Mouse (Mus musculus): ENCODE results near the gene Dld.

The Dld gene

GRCm38 (mm10) chr12:31320817-31321216 is 30.4 kb downstream of the Dld start:
- DNase-seq (ENCODE audit: low spot score): no peak

GRCm38 (mm10) chr12:31318409-31318963 is 32.8 kb downstream of the Dld start:
- peak; percentile 14 for DNase-seq (ENCODE audit: low spot score)

- no peak for DNase-seq (ENCODE audit: low spot score)
Observed at GRCm38 (mm10) chr12:31317670-31318408, 33.4 kb downstream of the Dld start.

GRCm38 (mm10) chr12:31315961-31316360 is 35.3 kb downstream of the Dld start:
- no peak for DNase-seq (ENCODE audit: low spot score)

GRCm38 (mm10) chr12:31314310-31314709 is 36.9 kb downstream of the Dld start:
- no peak for DNase-seq (ENCODE audit: low spot score)

- DNase-seq (ENCODE audit: low spot score): no peak
Observed at GRCm38 (mm10) chr12:31313136-31313535, 38.1 kb downstream of the Dld start.

GRCm38 (mm10) chr12:31312281-31312680 is 39.0 kb downstream of the Dld start:
- DNase-seq (ENCODE audit: low spot score): no peak

- DNase-seq (ENCODE audit: low spot score): no peak
Observed at GRCm38 (mm10) chr12:31311671-31312265, 39.5 kb downstream of the Dld start.

GRCm38 (mm10) chr12:31310687-31311086 is 40.6 kb downstream of the Dld start:
- no peak for DNase-seq (ENCODE audit: low spot score)

- no peak for DNase-seq (ENCODE audit: low spot score)
Observed at GRCm38 (mm10) chr12:31307756-31308155, 43.5 kb downstream of the Dld start.

- no peak for DNase-seq (ENCODE audit: low spot score)
Observed at GRCm38 (mm10) chr12:31307011-31307410, 44.2 kb downstream of the Dld start.

GRCm38 (mm10) chr12:31306075-31306675 is 45.1 kb downstream of the Dld start:
- DNase-seq (ENCODE audit: low spot score): peak; percentile 51

GRCm38 (mm10) chr12:31302766-31303511 is 48.3 kb downstream of the Dld start:
- DNase-seq (ENCODE audit: low spot score): no peak

GRCm38 (mm10) chr12:31302266-31302665 is 49.0 kb downstream of the Dld start:
- DNase-seq (ENCODE audit: low spot score): no peak

- no peak for DNase-seq (ENCODE audit: low spot score)
Observed at GRCm38 (mm10) chr12:31300276-31300675, 51.0 kb downstream of the Dld start.

GRCm38 (mm10) chr12:31299676-31300197 is 51.5 kb downstream of the Dld start:
- no peak for DNase-seq (ENCODE audit: low spot score)

- no peak for DNase-seq (ENCODE audit: low spot score)
Observed at GRCm38 (mm10) chr12:31299126-31299525, 52.1 kb downstream of the Dld start.

GRCm38 (mm10) chr12:31298530-31298929 is 52.7 kb downstream of the Dld start:
- no peak for DNase-seq (ENCODE audit: low spot score)

GRCm38 (mm10) chr12:31298122-31298521 is 53.1 kb downstream of the Dld start:
- no peak for DNase-seq (ENCODE audit: low spot score)

GRCm38 (mm10) chr12:31296097-31296496 is 55.2 kb downstream of the Dld start:
- DNase-seq (ENCODE audit: low spot score): no peak

- no peak for DNase-seq (ENCODE audit: low spot score)
Observed at GRCm38 (mm10) chr12:31295505-31295904, 55.7 kb downstream of the Dld start.

GRCm38 (mm10) chr12:31294996-31295395 is 56.3 kb downstream of the Dld start:
- no peak for DNase-seq (ENCODE audit: low spot score)

Measured in MN1 (cell line).